Mouse (Mus musculus): ENCODE results near the gene 1700003H04Rik. TPM values are rescaled to one million over a fixed set of nuclear protein-coding genes. Genes with fewer than 3 reads are reported as not detected.

Gene 1700003H04Rik
- total RNA-seq (2021), result not detected

DNA sequence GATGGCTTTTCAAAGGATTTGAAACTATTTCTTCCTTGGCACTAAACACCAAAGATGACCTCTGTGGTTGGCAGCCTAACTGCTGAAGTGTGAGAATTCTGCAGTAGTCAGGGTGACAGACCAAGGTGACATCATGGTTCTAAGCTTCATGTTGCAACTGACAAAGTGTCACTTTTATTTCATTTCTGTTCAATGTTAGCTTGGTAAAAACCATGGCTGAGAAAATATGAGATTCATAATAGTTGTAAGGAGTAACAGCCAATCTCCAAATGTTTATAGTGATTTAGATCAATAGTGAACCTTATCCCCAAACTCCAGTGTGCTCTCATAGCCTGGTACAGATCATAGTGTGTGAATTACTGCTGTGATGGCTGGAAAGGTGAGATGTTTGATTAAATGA, at the start of gene 1700003H04Rik:
Gene 1700003H04Rik (minus strand): TSS at position 101 of the 400 bp plus-strand sequence.
- DNase-seq, result no peak

DNA sequence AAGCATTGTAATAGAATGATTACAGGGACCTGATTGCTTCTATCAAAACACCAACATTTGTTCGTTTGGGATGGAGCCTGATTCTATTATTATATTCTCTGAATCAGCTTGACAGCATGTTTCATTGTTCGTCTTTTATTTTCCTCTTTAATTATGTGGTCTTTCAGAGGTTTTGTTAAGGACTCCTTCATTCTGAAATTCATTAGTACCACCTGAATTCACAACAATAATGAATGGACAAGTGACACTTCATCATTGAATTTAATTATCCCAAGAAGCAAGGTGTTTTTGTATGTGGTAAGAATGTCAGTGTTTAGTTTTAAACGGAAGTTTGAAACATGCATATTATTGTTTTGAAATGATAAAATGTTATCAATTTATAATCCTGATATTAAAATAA, 42.1 kb upstream of the 1700003H04Rik start:
- DNase-seq, result no peak

- no peak for DNase-seq
Measured at GRCm38 (mm10) chr3:124613287-124613686, 32.4 kb upstream of the 1700003H04Rik start.

DNA sequence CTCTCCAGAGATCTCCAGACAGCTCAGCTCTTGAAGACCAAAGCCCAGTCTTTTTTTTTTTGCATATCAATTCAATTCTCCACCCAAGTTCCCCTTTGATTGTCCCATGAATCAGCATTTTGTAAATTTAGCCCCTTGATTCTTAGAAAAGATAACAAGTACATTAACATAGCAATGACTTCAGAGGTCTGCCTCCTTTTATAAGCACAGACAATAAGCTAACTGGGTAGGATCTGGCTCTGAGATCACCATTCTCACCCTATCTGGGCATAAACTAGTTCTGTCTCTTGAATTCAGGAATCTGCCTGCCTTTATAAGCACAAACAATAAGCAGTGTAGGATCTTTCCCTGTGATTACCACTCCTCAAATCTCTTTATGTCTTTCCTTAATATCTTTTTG, 29.1 kb upstream of the 1700003H04Rik start:
- DNase-seq, result no peak

DNA sequence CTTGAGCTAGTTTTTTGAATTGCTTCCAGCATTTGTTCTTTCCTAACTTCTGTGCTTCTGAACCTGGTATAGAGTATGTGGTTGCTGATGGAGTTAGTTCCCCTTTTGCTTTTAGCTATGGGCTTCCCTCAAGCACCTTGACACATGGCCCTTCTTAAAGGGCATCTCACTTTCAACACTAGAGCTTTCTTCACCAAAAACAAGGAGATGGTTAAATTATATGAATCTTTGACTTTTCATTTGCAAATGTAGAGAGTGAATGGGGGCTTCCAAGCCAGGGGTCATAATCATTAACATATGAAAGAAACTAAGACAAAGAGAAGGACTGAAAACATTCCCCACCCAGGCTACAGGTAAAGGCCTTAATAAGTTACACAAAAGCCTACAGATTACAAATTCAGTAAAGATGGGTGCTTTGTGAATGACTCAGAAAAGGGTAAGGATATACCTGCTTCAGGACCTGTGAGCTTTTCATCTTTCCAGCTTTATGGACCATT, 25.2 kb upstream of the 1700003H04Rik start:
- DNase-seq, result no peak

- no peak for DNase-seq
Measured at GRCm38 (mm10) chr3:124605518-124605917, 24.6 kb upstream of the 1700003H04Rik start.

DNA sequence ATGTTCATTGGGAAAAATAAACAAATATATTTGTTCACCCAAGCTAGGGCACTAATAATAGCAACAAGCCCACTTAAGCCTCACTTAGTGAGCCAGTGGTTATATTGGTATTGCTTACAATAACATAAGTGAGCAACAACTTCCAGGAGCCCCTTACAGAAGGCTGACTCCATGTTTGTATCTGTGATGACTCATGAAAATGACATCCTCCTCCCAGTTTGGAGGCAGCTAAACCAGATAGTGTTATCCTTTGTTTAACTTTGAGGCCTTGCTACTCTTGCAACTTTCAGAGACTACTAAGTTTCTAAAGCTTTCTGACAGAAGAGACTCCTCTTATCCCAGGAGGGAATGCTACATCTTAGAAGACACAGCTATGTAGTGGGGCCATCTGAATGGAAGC, 16.9 kb upstream of the 1700003H04Rik start:
- no peak for DNase-seq

GRCm38 (mm10) chr3:124587534-124587933, 6.6 kb upstream of the 1700003H04Rik start:
- DNase-seq, result no peak

- DNase-seq, result no peak
Measured at GRCm38 (mm10) chr3:124585761-124586160, 4.9 kb upstream of the 1700003H04Rik start.

DNA sequence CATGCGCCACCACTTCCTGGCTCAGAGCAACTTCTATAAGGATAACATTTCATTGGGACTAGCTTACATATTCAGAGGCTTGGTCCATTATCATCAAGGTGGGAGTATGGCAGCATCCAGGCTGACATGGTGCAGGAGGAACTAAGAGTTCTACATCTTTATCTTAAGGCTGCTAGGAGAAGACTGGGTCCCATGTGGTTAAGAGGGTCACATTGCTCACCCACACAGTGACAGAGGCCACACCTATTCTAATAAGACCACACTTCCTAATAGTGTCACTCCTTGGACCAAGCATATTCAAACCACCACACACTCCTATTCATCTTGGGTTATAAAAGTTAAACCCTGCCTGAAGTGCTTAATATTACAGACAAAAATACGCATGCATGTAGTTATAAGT, 23.6 kb downstream of the 1700003H04Rik start:
- DNase-seq, result no peak

DNA sequence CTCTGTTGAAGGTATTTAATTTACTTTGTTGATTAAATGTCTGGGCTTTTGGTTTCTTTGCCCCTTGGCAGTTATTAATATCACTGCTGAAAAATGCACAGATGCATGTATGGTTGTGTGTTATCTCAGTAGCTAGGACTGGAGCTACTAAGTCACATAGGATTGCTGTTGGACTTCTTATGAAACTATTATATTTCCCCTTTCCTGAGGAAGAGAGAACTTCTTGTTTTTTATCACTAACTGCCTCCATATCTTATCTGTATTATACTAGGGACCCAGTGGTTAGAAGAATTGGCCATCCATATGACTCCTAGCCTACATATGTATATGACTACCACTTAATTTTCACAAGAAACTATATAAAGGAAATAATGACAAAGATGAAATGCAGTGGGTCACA, 24.9 kb downstream of the 1700003H04Rik start:
- no peak for DNase-seq

- no peak for DNase-seq
Measured at GRCm38 (mm10) chr3:124555092-124555491, 25.8 kb downstream of the 1700003H04Rik start.

DNA sequence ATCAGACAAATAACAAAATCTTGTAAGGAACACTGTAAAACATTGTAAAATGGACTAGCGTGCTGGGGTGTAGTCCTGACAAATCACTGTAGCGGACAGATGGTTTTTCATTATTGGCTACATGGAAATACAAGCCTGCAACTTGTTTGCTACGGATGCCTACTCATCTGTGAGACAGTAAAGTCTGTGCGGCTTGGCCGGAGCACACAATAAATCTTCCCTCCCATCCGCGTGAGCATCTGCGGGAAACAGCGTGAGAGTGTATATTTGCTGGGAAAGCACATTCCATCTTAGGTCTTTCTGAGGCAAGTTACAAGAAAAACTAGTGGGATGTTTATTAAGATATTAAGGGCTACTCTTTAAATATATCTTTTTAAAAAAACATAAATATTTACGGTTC, 32.0 kb downstream of the 1700003H04Rik start:
- DNase-seq, result no peak

DNA sequence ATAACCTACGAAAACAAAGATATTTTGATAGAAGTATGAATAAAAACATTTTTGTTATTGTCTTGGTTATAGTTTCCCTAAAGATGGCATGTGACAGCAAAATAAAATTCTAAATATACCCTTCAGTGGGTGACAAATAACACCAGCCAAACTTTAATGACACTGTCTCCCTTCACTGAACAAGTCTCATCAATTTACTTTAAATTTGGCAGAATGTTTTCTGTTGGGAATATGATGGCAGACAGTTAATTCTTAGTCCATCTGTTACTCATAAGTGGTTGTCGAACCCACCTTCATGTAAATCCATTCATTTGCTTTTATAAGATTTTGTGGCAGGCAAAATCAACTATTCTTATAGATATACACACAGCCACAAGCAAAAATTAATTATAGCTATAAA, 42.6 kb downstream of the 1700003H04Rik start:
- no peak for DNase-seq

DNA sequence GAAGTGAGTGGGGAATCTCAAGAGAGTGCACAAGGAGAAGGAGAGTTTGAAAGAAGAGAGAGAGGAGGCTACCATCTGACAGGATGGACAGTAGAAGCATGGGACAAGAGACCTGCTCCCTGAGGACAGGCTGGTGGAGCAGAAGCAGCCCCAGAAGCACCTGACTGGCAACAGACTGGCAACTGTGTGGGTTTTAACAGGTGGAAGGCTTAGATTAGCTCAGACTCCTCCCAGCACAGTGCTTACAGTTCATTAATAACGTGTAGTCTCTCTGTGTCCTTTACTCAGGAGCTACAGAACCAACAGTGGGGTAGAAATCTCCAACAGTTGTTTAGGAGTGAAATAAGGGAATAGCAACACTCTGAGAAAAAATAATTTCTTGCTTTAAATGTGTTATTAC, 44.3 kb downstream of the 1700003H04Rik start:
- DNase-seq, result no peak

- no peak for DNase-seq
Measured at GRCm38 (mm10) chr3:124518786-124519185, 62.1 kb downstream of the 1700003H04Rik start.

Other genes starting within 250 kb of the 1700003H04Rik start
- not detected for gene 1700006A11Rik, start 155.1 kb downstream of the 1700003H04Rik start, total RNA-seq (2021)

Measured in heart, postnatal 4 days (tissue).